Mouse (Mus musculus) ES-Bruce4 (cell line): ENCODE results near the gene Erc2. TPM values are rescaled to one million over a fixed set of nuclear protein-coding genes. Genes with fewer than 3 reads are reported as not detected.

ENCODE experiments used
- H3K27ac ChIP-seq: 2 replicates; pipeline ENCODE4 v1.5.1; 2012; ENCODE audit warnings: low read length, inconsistent platforms; ENCODE audit not compliant: insufficient read depth
- H3K27me3 ChIP-seq: 2 replicates; pipeline ENCODE4 v1.6.1; 2012; ENCODE audit warnings: mild to moderate bottlenecking, low read length, inconsistent platforms; ENCODE audit not compliant: control insufficient read depth, poor library complexity, insufficient read depth, severe bottlenecking
- H3K36me3 ChIP-seq: 2 replicates; pipeline ENCODE4 v1.6.1; 2012; ENCODE audit warnings: inconsistent platforms, mild to moderate bottlenecking, low read length, moderate library complexity; ENCODE audit not compliant: control insufficient read depth, poor library complexity, insufficient read depth, severe bottlenecking
- H3K4me1 ChIP-seq: one replicate; pipeline ENCODE4 v1.8.1; 2011; ENCODE audit warnings: low read length; ENCODE audit not compliant: control insufficient read depth, insufficient read depth
- H3K4me3 ChIP-seq: 2 replicates; pipeline ENCODE4 v1.5.1; 2011; ENCODE audit warnings: low read depth, mild to moderate bottlenecking, low read length
- H3K9ac ChIP-seq: 2 replicates; pipeline ENCODE4 v1.6.1; 2012; ENCODE audit warnings: low read depth, mild to moderate bottlenecking, inconsistent platforms; ENCODE audit not compliant: poor library complexity, severe bottlenecking
- H3K9me3 ChIP-seq: replicated peaks from 2 replicates; pipeline ENCODE4 v1.6.1; 2012; ENCODE audit warnings: mild to moderate bottlenecking, low read length, inconsistent platforms; ENCODE audit not compliant: control insufficient read depth, poor library complexity, insufficient read depth, severe bottlenecking
- CTCF ChIP-seq: IDR thresholded peaks from one replicate; pipeline ENCODE4 v1.8.1; 2011; ENCODE audit warnings: low read depth, low read length
- EP300 ChIP-seq: IDR thresholded peaks from 2 replicates; pipeline ENCODE4 v1.6.1; 2011; ENCODE audit warnings: low read depth, low read length; ENCODE audit not compliant: insufficient read depth
- POLR2A ChIP-seq: IDR thresholded peaks from one replicate; pipeline ENCODE4 v1.8.1; 2011; ENCODE audit warnings: low read length; ENCODE audit not compliant: insufficient read depth
- polyA plus RNA-seq: library from polyadenylated mRNA; stranded (reverse); fragments of >200 nt; gene quantifications from 2 replicates; pipeline ENCODE4 v1.2.4, GENCODE M21; 2011; ENCODE audit warnings: low read depth; ENCODE audit not compliant: missing spikeins, insufficient read depth, insufficient read length

The Erc2 gene
- polyA plus RNA-seq, 1 experiment: 10.0 TPM

DNA sequence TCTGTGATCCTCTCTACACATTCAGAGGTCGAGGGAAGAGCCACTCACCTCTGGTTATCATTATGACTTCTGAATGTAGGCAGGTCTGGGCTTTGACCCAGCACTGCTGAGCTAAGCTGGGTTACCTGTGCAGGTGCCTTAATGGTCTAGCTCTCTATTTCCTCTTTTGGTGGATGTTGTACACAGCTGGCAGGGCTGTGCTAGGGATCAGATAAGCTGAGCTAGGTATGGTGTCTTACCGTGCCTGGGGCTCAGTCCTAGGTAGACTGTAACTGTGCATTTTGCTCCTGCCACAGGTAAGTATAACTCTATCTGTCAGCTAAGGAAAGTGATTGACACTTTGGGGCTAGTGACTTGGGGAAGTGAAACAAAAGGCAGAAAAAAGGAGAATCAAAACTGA, 701.0 kb downstream of the Erc2 start:
- Histone ChIP-seq H3K9me3 (no peaks in the 10 kb centered on the region), H3K27ac (no peak overlapping the region), H3K27me3 (no peaks in the 10 kb centered on the region)

DNA sequence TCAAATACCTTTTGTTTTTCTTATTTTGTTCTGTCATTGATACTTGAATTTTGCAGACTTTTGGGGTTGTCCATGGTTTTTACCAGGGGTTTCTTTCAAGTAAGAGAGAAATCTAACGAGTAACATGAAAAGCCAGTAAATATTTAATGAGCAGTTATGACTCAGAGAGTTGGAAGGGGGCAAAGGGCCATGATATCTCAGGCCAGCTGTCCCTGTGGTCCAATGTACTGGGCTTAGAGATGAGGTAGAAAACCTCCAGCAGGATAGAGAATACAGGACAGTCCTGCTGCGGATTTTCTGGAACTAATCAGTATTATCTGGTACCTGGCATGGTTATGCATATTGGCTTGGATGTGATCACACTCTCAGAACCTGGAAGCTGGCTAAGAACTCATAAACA, 701.5 kb downstream of the Erc2 start:
- H3K9ac ChIP-seq: no peak overlapping the region
- H3K27me3 ChIP-seq: no peaks in the 10 kb centered on the region
- H3K27ac ChIP-seq: no peak overlapping the region
- H3K4me1 ChIP-seq: no peaks in the 10 kb centered on the region
- H3K4me3 ChIP-seq: no peak overlapping the region
- no peak for TF ChIP-seq POLR2A
- no peaks in the 10 kb centered on the region for H3K36me3 ChIP-seq
- H3K9me3 ChIP-seq: no peaks in the 10 kb centered on the region

More for the DNA sequence above, 701.0 kb downstream of the Erc2 start:
- Histone ChIP-seq H3K36me3 (no peaks in the 10 kb centered on the region), H3K9ac (no peak overlapping the region), H3K4me3 (no peak overlapping the region), H3K4me1 (no peaks in the 10 kb centered on the region)
- TF ChIP-seq POLR2A: no peak
- TF ChIP-seq CTCF: no peak
- TF ChIP-seq EP300: no peak

DNA sequence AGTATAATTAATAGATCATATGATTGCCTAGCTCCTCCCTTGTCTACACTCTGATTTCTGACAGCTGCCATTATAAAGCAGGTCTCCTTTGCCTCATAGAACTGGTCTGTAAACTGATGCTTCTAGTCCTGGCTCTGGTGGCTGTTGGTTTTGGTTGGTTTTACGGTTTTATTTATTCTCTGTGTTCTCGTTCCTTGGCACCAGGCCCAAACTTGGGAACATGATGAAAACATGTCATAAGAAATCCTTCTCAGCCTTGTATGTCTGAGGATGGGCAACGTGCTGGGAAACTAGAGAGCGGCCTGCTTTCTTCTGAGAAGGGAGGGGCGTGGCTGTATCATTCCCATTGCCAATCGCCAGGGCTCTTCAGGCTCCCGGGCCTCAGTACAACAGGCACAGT, 704.2 kb downstream of the Erc2 start:
- no peaks in the 10 kb centered on the region for H3K4me1 ChIP-seq
- no peak for TF ChIP-seq CTCF
- TF ChIP-seq POLR2A: no peak
- TF ChIP-seq EP300: no peak
- no peaks in the 10 kb centered on the region for H3K27me3 ChIP-seq
- H3K9ac ChIP-seq: no peak overlapping the region
- H3K9me3 ChIP-seq: no peaks in the 10 kb centered on the region
- no peaks in the 10 kb centered on the region for H3K36me3 ChIP-seq
- no peak overlapping the region for H3K4me3 ChIP-seq
- H3K27ac ChIP-seq: no peak overlapping the region

DNA sequence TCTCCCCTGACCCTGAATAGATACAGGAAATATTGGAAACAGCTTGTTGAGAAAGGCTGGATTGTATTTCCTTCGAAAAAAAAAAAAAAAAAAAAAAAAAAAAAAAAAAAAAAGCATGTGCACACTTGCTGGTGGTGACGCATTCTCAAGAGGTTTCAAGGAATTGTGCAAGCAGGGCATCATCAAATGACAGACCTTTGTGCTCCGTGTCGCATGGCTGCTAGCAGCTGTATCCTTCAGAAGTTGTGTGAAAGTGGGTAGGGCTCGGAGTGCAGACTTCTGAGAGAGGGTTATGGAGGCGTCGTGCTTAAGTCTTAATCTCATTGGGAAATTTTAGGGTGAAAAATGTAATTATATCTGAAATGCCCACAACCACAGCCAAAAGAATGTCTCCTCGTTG, 706.3 kb downstream of the Erc2 start:
- Histone ChIP-seq H3K4me3 (no peak overlapping the region), H3K36me3 (no peaks in the 10 kb centered on the region), H3K27ac (no peak overlapping the region), H3K9me3 (no peaks in the 10 kb centered on the region), H3K27me3 (no peaks in the 10 kb centered on the region), H3K4me1 (no peaks in the 10 kb centered on the region), H3K9ac (no peak overlapping the region)
- TF ChIP-seq EP300: no peak
- no peak for TF ChIP-seq POLR2A
- TF ChIP-seq CTCF: no peak

DNA sequence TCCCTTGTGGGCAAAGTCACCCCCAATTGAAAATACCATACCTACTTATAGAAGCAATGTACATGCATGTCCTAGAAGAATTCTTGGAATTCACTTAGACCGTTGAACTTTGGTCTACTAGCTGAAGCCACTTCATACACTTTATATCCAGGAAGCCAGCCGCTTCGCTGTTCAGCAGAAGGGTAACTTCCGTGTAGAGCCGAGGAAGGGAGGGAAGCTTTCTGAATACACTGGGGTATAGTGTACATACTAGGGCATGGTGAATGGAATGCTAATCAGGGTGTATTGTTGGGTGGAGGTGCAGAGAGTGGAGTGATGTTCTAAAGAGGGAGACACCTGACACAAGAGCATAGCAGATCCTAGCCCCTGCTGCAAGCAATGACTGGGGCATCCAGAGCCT, 708.9 kb downstream of the Erc2 start:
- H3K4me3 ChIP-seq: no peak overlapping the region
- no peak for TF ChIP-seq CTCF
- no peak for TF ChIP-seq EP300
- TF ChIP-seq POLR2A: no peak
- no peaks in the 10 kb centered on the region for H3K27me3 ChIP-seq
- no peak overlapping the region for H3K27ac ChIP-seq
- no peak overlapping the region for H3K9ac ChIP-seq
- no peaks in the 10 kb centered on the region for H3K9me3 ChIP-seq
- no peaks in the 10 kb centered on the region for H3K36me3 ChIP-seq
- no peaks in the 10 kb centered on the region for H3K4me1 ChIP-seq

DNA sequence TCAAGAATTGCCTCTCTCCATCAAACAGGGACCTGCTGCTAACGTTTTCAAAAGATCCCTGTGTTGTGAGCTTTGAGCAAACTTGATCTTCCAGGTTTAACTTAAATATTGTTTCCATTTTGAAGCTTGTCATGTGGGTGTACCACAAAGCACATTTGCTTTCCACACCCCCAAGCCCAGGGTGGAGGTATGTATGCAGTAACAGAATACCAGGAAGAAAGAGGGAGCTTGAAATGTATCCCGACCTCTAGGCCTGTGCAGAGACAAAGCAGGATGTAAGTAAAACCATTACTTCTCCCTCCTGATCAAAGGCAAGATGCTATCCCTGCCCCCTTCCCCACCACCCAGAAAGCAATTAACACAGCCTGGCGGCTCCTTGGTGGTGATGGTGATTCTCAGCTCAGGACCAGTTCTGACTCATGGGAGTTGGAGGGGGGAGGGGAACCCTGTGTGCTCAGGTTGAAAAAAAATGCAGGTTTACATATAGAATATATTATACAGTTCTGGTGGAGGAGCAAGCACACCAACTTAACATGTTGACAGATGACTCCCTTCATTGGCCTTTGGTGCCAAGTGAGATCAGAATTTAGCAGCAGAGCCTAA, 710.2 kb downstream of the Erc2 start:
- no peak overlapping the region for H3K9ac ChIP-seq
- no peaks in the 10 kb centered on the region for H3K27me3 ChIP-seq
- TF ChIP-seq POLR2A: no peak
- TF ChIP-seq EP300: no peak
- no peak for TF ChIP-seq CTCF
- no peaks in the 10 kb centered on the region for H3K4me1 ChIP-seq
- no peak overlapping the region for H3K4me3 ChIP-seq
- no peaks in the 10 kb centered on the region for H3K9me3 ChIP-seq
- no peaks in the 10 kb centered on the region for H3K36me3 ChIP-seq
- H3K27ac ChIP-seq: no peak overlapping the region
